ENCODE assay signal across 35 mouse cellular contexts in genomic region chr17:46495486-46495885, GRCm38 (mm10). TPM values are rescaled to one million over a fixed set of nuclear protein-coding genes. Genes with fewer than 3 reads are reported as not detected.
A peak's percentile ranks its signal among the peaks of the same experiment; 100 is the strongest.
DNase-seq lines count a peak whose midpoint lies in the region; ATAC-seq lines count a peak whose summit lies in the region.
"Had no signal": no experiment of that assay in that cellular context is flagged by ENCODE, and none has a peak within 500 bp of the region (broad histone marks: within the 10 kb centered on the region; RNA-seq: fewer than 3 reads in every experiment).

No protein-coding gene starts in this region.

- ATAC-seq in hindbrain, embryonic 16.5 days, result peak; percentile 35; the same call in 1 of the 2 replicates
- ATAC-seq in hindbrain, embryonic 12.5 days (ENCODE audit: low FRiP score), result no peak
- 0 out of 2 replicates have a peak, but pooled peaks have one; percentile 25 for ATAC-seq in limb, embryonic 15.5 days (ENCODE audit: insufficient number of reproducible peaks, low FRiP score, low TSS enrichment, low read depth)
- ATAC-seq: forebrain, postnatal 0 days; Patski had no signal

- no peak overlapping the region for H3K27ac ChIP-seq in hindbrain, embryonic 16.5 days (ENCODE audit: low read depth, low read length)
- H3K27ac ChIP-seq in hindbrain, embryonic 12.5 days, result no peak overlapping the region
- H3K27ac ChIP-seq in limb, embryonic 15.5 days, result no peak overlapping the region
- no peak overlapping the region for H3K27ac ChIP-seq in limb, embryonic 10.5 days
- H3K27ac ChIP-seq: forebrain, embryonic 12.5 days; heart, embryonic 13.5 days; intestine, embryonic 15.5 days; layer of hippocampus, adult 2 months; left cerebral cortex, adult 2 months; liver, embryonic 14.5 days; lung, embryonic 15.5 days; stomach, embryonic 15.5 days had no signal

- H3K4me1 ChIP-seq in hindbrain, embryonic 16.5 days (ENCODE audit: control insufficient read depth, insufficient read depth, low read depth, low read length), result peaks cover 4% of the 10 kb centered on the region; the same call in 1 of the 2 replicates
- peaks cover 9% of the 10 kb centered on the region for H3K4me1 ChIP-seq in hindbrain, embryonic 12.5 days
- H3K4me1 ChIP-seq in limb, embryonic 15.5 days, result peaks cover 12% of the 10 kb centered on the region
- H3K4me1 ChIP-seq in limb, embryonic 10.5 days, result peaks cover 15% of the 10 kb centered on the region

- 0 out of 2 replicates have a peak, but pooled peaks cover 5% of the 10 kb centered on the region for H3K36me3 ChIP-seq in hindbrain, embryonic 16.5 days (ENCODE audit: control insufficient read depth, insufficient read depth, low read length)
- peaks cover 13% of the 10 kb centered on the region for H3K36me3 ChIP-seq in hindbrain, embryonic 12.5 days
- H3K36me3 ChIP-seq in limb, embryonic 15.5 days, result peaks cover 8% of the 10 kb centered on the region; the same call in 1 of the 2 replicates
- peaks cover 23% of the 10 kb centered on the region for H3K36me3 ChIP-seq in limb, embryonic 10.5 days
- H3K36me3 ChIP-seq: intestine, embryonic 15.5 days; lung, embryonic 15.5 days; stomach, embryonic 15.5 days had no signal

- no peak overlapping the region for H3K4me3 ChIP-seq in hindbrain, embryonic 16.5 days (ENCODE audit: low read length)
- no peak overlapping the region for H3K4me3 ChIP-seq in hindbrain, embryonic 12.5 days
- no peak overlapping the region for H3K4me3 ChIP-seq in limb, embryonic 15.5 days
- H3K4me3 ChIP-seq in limb, embryonic 10.5 days, result no peak overlapping the region
- H3K4me3 ChIP-seq: erythroblast, embryonic 14.5 days; forebrain, embryonic 12.5 days; heart, embryonic 13.5 days; intestine, embryonic 15.5 days; layer of hippocampus, adult 2 months; left cerebral cortex, adult 2 months; lung, embryonic 15.5 days; stomach, embryonic 15.5 days had no signal

- DNase-seq in limb, embryonic 10.5 days (ENCODE audit: low spot score), result no peak
- DNase-seq in NIH3T3 (ENCODE audit: low read depth), result peak; percentile 19
- peak; percentile 59 for DNase-seq in lung, postnatal 14 days
- no peak for DNase-seq in MN1 (ENCODE audit: low spot score)
- no peak for DNase-seq in gastrocnemius, postnatal 25 days
- DNase-seq: adrenal gland, postnatal 10 days; B cell, adult 2 months; cerebellum, adult 11-12 months; forebrain, postnatal 0 days; heart, postnatal 10 days; kidney, adult 2 months; kidney, postnatal 10 days; liver; midbrain, embryonic 14.5 days; right cerebral cortex, postnatal 25 days had no signal

- H3K9ac ChIP-seq in hindbrain, embryonic 16.5 days (ENCODE audit: low read depth, low read length), result no peak overlapping the region
- no peak overlapping the region for H3K9ac ChIP-seq in hindbrain, embryonic 12.5 days
- no peak overlapping the region for H3K9ac ChIP-seq in limb, embryonic 15.5 days
- H3K9ac ChIP-seq: forebrain, embryonic 12.5 days; forebrain, postnatal 0 days; heart, embryonic 13.5 days; intestine, embryonic 15.5 days; liver, embryonic 14.5 days; lung, embryonic 15.5 days; stomach, embryonic 15.5 days had no signal

- 80% methylated on average over 5 of the region's 5 CpGs for WGBS in hindbrain, embryonic 16.5 days
- WGBS in hindbrain, embryonic 12.5 days, result 83% methylated on average over 5 of the region's 5 CpGs
- 78% methylated on average over 5 of the region's 5 CpGs for WGBS in limb, embryonic 15.5 days
- WGBS in limb, embryonic 10.5 days, result 86% methylated on average over 5 of the region's 5 CpGs

- H3K9me3 ChIP-seq in hindbrain, embryonic 16.5 days (ENCODE audit: control insufficient read depth, low read length), result no peaks in the 10 kb centered on the region
- no peaks in the 10 kb centered on the region for H3K9me3 ChIP-seq in hindbrain, embryonic 12.5 days (replicated peaks)
- no peaks in the 10 kb centered on the region for H3K9me3 ChIP-seq in limb, embryonic 15.5 days
- H3K9me3 ChIP-seq in limb, embryonic 10.5 days (replicated peaks), result no peaks in the 10 kb centered on the region
- H3K9me3 ChIP-seq: forebrain, embryonic 12.5 days; heart, embryonic 13.5 days; intestine, embryonic 15.5 days; lung, embryonic 15.5 days; stomach, embryonic 15.5 days had no signal

- H3K4me2 ChIP-seq in hindbrain, embryonic 16.5 days (ENCODE audit: low read length), result no peak overlapping the region
- H3K4me2 ChIP-seq in hindbrain, embryonic 12.5 days (replicated peaks), result no peak overlapping the region
- H3K4me2 ChIP-seq in limb, embryonic 15.5 days, result no peak overlapping the region
- H3K4me2 ChIP-seq: forebrain, embryonic 12.5 days; heart, embryonic 13.5 days; intestine, embryonic 15.5 days; lung, embryonic 15.5 days had no signal

- no peaks in the 10 kb centered on the region for H3K27me3 ChIP-seq in hindbrain, embryonic 16.5 days (replicated peaks; ENCODE audit: control insufficient read depth, insufficient read depth, low read length)
- H3K27me3 ChIP-seq in hindbrain, embryonic 12.5 days, result peaks cover 23% of the 10 kb centered on the region
- H3K27me3 ChIP-seq in limb, embryonic 15.5 days, result peaks cover 14% of the 10 kb centered on the region; the same call in 1 of the 2 replicates
- peaks cover 31% of the 10 kb centered on the region for H3K27me3 ChIP-seq in limb, embryonic 10.5 days (ENCODE audit: low read depth, poor library complexity, severe bottlenecking)
- H3K27me3 ChIP-seq: stomach, embryonic 15.5 days had no signal

RNA-seq across cellular contexts. Expression of gene Dnph1, which starts 1.0 kb away (rescaled TPM):
- polyA plus RNA-seq in hindbrain, embryonic 16.5 days (2015; fragmentation: Nextera tagmentation; extraction: Ambion mirVana), result 18.7 and 19.0 TPM in 2 replicates
- 35.3 and 35.5 TPM in 2 replicates for polyA plus RNA-seq in hindbrain, embryonic 12.5 days (2016; fragmentation: Nextera tagmentation; extraction: Ambion mirVana)
- 29.3 and 33.8 TPM in 2 replicates for polyA plus RNA-seq in limb, embryonic 15.5 days (2015; fragmentation: Nextera tagmentation; extraction: Ambion mirVana)
- polyA plus RNA-seq in limb, embryonic 10.5 days (2016; fragmentation: Nextera tagmentation; extraction: Ambion mirVana), result 70.1 and 78.6 TPM in 2 replicates
- 1 to 10 TPM; 4.5 to 5.4 TPM for total RNA-seq in gastrocnemius, postnatal 25 days (2021)
- total RNA-seq: neutrophil, adult 5-6 weeks had no signal

RNA-seq across cellular contexts. Expression of gene Ttbk1, which starts 8.0 kb away (rescaled TPM):
- polyA plus RNA-seq in hindbrain, embryonic 16.5 days (2015; fragmentation: Nextera tagmentation; extraction: Ambion mirVana), result 5.1 and 5.5 TPM in 2 replicates
- 5.3 and 6.6 TPM in 2 replicates for polyA plus RNA-seq in hindbrain, embryonic 12.5 days (2016; fragmentation: Nextera tagmentation; extraction: Ambion mirVana)
- 0.02 and 0.06 TPM in 2 replicates for polyA plus RNA-seq in limb, embryonic 15.5 days (2015; fragmentation: Nextera tagmentation; extraction: Ambion mirVana)
- polyA plus RNA-seq in limb, embryonic 10.5 days (2016; fragmentation: Nextera tagmentation; extraction: Ambion mirVana), result 0.09 and 0.34 TPM in 2 replicates
- total RNA-seq in gastrocnemius, postnatal 25 days (2021), result 1 to 10 TPM in 1 of 2 experiments, under 1 TPM in 1; 0.77 to 1.4 TPM

RNA-seq across cellular contexts. Expression of gene Cul9, which starts 50.7 kb away (rescaled TPM):
- 19.7 and 25.1 TPM in 2 replicates for polyA plus RNA-seq in hindbrain, embryonic 16.5 days (2015; fragmentation: Nextera tagmentation; extraction: Ambion mirVana)
- 14.1 and 14.9 TPM in 2 replicates for polyA plus RNA-seq in hindbrain, embryonic 12.5 days (2016; fragmentation: Nextera tagmentation; extraction: Ambion mirVana)
- 5.2 and 7.5 TPM in 2 replicates for polyA plus RNA-seq in limb, embryonic 15.5 days (2015; fragmentation: Nextera tagmentation; extraction: Ambion mirVana)
- polyA plus RNA-seq in limb, embryonic 10.5 days (2016; fragmentation: Nextera tagmentation; extraction: Ambion mirVana), result 2.4 and 5.6 TPM in 2 replicates
- 10 to 100 TPM; 11.7 to 12.1 TPM for total RNA-seq in gastrocnemius, postnatal 25 days (2021)

RNA-seq across cellular contexts. Expression of gene Slc22a7, which starts 57.2 kb away (rescaled TPM):
- polyA plus RNA-seq in hindbrain, embryonic 16.5 days (2015; fragmentation: Nextera tagmentation; extraction: Ambion mirVana), result not detected in 2 replicates
- not detected in 2 replicates for polyA plus RNA-seq in hindbrain, embryonic 12.5 days (2016; fragmentation: Nextera tagmentation; extraction: Ambion mirVana)
- polyA plus RNA-seq in limb, embryonic 15.5 days (2015; fragmentation: Nextera tagmentation; extraction: Ambion mirVana), result not detected in 2 replicates
- not detected in 2 replicates for polyA plus RNA-seq in limb, embryonic 10.5 days (2016; fragmentation: Nextera tagmentation; extraction: Ambion mirVana)
- not detected for total RNA-seq in gastrocnemius, postnatal 25 days (2021)
- total RNA-seq: gastrocnemius, adult 8-10 months; heart, adult 8-10 months; heart, postnatal 10 days; hematopoietic stem cell, adult 5-6 weeks; megakaryocyte-erythroid progenitor cell, adult 5-6 weeks; neutrophil, adult 5-6 weeks had no signal
- polyA plus RNA-seq: embryonic facial prominence, embryonic 14.5 days; erythroblast, embryonic 14.5 days; gonadal fat pad, adult 2 months; heart, embryonic 13.5 days; intestine, embryonic 15.5 days; midbrain, embryonic 14.5 days; Patski; stomach, embryonic 15.5 days had no signal

Comparison
In these comparisons a context has a peak if more than half of its experiments do, and no peak if none do; other contexts are left out.
1. DNase-seq: peak in NIH3T3 (single experiment) and lung, postnatal 14 days (single experiment); none in limb, embryonic 10.5 days (single experiment), MN1 (single experiment) and gastrocnemius, postnatal 25 days (single experiment).